Mouse (Mus musculus) midbrain, postnatal 0 days (tissue): ENCODE measurements at regions not wholly inside any gene's neighbourhood (a gene's known extent, or its start where the extent isn't known, plus 50 kb on each side); places are given as distances from the start of the nearest gene placed in this dataset.

Experiments
- ATAC-seq: fragments of 200-750 bp; cut with Nextera tagmentation; 2 replicates; pipeline ENCODE4 v1.8.0; 2017; ENCODE audit warnings: moderate number of reproducible peaks, mild to moderate bottlenecking, moderate TSS enrichment, moderate library complexity; ENCODE audit not compliant: low FRiP score
- DNase-seq: peaks from one replicate; pipeline ENCODE4 v3.0.0-alpha.2; 2015; ENCODE audit warnings: low spot score
- H3K27ac ChIP-seq: fragments of 300-500 bp; sonication (generic); 2 replicates; pipeline ENCODE4 v1.5.1; 2014; ENCODE audit warnings: low read depth, mild to moderate bottlenecking, low read length, mixed read lengths
- H3K27me3 ChIP-seq: fragments of 300-500 bp; sonication (generic); 2 replicates; pipeline ENCODE4 v1.6.1; 2014; ENCODE audit warnings: low read length, control low read depth, mixed read lengths; ENCODE audit not compliant: insufficient read depth
- H3K36me3 ChIP-seq: fragments of 300-500 bp; sonication (generic); 2 replicates; pipeline ENCODE4 v1.6.1; 2014; ENCODE audit warnings: low read length, control low read depth, mixed read lengths; ENCODE audit not compliant: insufficient read depth
- H3K4me1 ChIP-seq: fragments of 300-500 bp; sonication (generic); 2 replicates; pipeline ENCODE4 v1.6.1; 2014; ENCODE audit warnings: mild to moderate bottlenecking, control low read depth, antibody characterized with exemption, low read length, mixed read lengths; ENCODE audit not compliant: insufficient read depth
- H3K4me2 ChIP-seq: fragments of 300-500 bp; sonication (generic); 2 replicates; pipeline ENCODE4 v1.6.1; 2014; ENCODE audit warnings: low read depth, mild to moderate bottlenecking, low read length, mixed read lengths; ENCODE audit not compliant: poor library complexity, severe bottlenecking
- H3K4me3 ChIP-seq: fragments of 300-500 bp; sonication (generic); 2 replicates; pipeline ENCODE4 v1.5.1; 2014; ENCODE audit warnings: low read depth, mild to moderate bottlenecking, low read length, moderate library complexity
- H3K9ac ChIP-seq: fragments of 300-500 bp; sonication (generic); replicated peaks from 2 replicates; pipeline ENCODE4 v1.6.1; 2014; ENCODE audit warnings: mild to moderate bottlenecking, low read length, moderate library complexity, mixed read lengths; ENCODE audit not compliant: poor library complexity, severe bottlenecking
- H3K9me3 ChIP-seq: fragments of 300-500 bp; sonication (generic); 2 replicates; pipeline ENCODE4 v1.6.1; 2016; ENCODE audit warnings: low read length, control low read depth
- CTCF ChIP-seq: IDR thresholded peaks from 2 replicates; pipeline ENCODE4 v1.5.1; 2016; ENCODE audit warnings: antibody characterized with exemption, mild to moderate bottlenecking
- WGBS: fragments of 180-500 bp; shearing (Covaris S2); extraction: QIAGEN DNeasy Blood & Tissue Kit; methylation state at CpG from one replicate; pipeline ENCODE4 v1.1.7; 2014; 5-methylcytosine and 5-hydroxymethylcytosine counted together

DNA sequence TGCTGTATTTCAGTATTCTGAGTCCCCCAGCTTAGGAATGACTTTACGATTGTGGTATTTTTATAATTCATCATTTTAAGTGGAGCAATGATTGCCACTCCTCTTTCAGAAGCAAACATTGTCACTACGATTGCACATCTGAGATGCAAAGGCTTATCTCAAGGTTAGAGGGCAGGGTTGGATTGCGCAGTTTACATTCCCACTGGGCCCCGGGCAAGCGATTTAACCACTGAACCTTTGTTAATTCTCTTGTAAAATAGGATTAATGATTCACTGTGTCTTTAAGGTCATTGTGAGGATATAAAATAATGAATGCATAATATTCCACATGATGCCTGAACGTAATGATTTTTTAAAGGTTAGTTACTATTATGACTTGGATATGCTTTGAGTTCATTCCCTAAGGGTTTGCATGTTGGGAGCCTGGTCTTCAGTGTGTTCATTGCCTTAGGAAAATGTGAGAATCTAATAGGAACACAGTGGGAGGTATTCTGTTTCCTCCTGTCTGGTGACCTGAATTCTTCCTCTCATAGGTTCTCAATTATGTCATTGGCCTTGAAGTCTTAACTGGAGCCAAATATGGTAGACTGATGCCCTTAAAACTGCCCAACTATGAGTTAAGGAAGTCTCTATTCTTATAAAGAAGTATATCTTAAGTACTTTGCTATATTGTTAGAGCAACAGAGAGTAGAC, 1198.4 kb downstream of the Gsdmc2 start:
- no peak overlapping the region for H3K4me3 ChIP-seq
- H3K36me3 ChIP-seq = no peaks in the 10 kb centered on the region
- no peaks in the 10 kb centered on the region for H3K27me3 ChIP-seq
- H3K27ac ChIP-seq = no peak overlapping the region
- DNase-seq (no peak), ATAC-seq (no peak)
- TF ChIP-seq CTCF = no peak
- H3K9me3 ChIP-seq = no peaks in the 10 kb centered on the region
- 60% methylated on average over 6 of the region's 6 CpGs for WGBS
- no peak overlapping the region for H3K4me2 ChIP-seq
- H3K9ac ChIP-seq = no peak overlapping the region
- H3K4me1 ChIP-seq = no peaks in the 10 kb centered on the region

GRCm38 (mm10) chr15:62644744-62645143, 1200.2 kb downstream of the Gsdmc2 start:
- no peaks in the 10 kb centered on the region for H3K27me3 ChIP-seq
- TF ChIP-seq CTCF = no peak
- H3K4me3 ChIP-seq = no peak overlapping the region
- DNase-seq = no peak
- H3K36me3 ChIP-seq = no peaks in the 10 kb centered on the region
- no peak for ATAC-seq
- no peak overlapping the region for H3K9ac ChIP-seq
- no peaks in the 10 kb centered on the region for H3K9me3 ChIP-seq
- H3K27ac ChIP-seq = no peak overlapping the region
- no peak overlapping the region for H3K4me2 ChIP-seq
- WGBS = 70% methylated on average over 2 of the region's 2 CpGs
- H3K4me1 ChIP-seq = no peaks in the 10 kb centered on the region

- no peak for DNase-seq
- no peak for ATAC-seq
- no peak overlapping the region for H3K4me2 ChIP-seq
- H3K9me3 ChIP-seq = no peaks in the 10 kb centered on the region
- WGBS = 87% methylated on average over 1 of the region's 1 CpGs
- no peaks in the 10 kb centered on the region for H3K27me3 ChIP-seq
- H3K27ac ChIP-seq = no peak overlapping the region
- TF ChIP-seq CTCF = no peak
- H3K9ac ChIP-seq = no peak overlapping the region
- H3K36me3 ChIP-seq = no peaks in the 10 kb centered on the region
- H3K4me3 ChIP-seq = no peak overlapping the region
- H3K4me1 ChIP-seq = no peaks in the 10 kb centered on the region
Observed at GRCm38 (mm10) chr15:62644296-62644695, 1200.7 kb downstream of the Gsdmc2 start.

DNA sequence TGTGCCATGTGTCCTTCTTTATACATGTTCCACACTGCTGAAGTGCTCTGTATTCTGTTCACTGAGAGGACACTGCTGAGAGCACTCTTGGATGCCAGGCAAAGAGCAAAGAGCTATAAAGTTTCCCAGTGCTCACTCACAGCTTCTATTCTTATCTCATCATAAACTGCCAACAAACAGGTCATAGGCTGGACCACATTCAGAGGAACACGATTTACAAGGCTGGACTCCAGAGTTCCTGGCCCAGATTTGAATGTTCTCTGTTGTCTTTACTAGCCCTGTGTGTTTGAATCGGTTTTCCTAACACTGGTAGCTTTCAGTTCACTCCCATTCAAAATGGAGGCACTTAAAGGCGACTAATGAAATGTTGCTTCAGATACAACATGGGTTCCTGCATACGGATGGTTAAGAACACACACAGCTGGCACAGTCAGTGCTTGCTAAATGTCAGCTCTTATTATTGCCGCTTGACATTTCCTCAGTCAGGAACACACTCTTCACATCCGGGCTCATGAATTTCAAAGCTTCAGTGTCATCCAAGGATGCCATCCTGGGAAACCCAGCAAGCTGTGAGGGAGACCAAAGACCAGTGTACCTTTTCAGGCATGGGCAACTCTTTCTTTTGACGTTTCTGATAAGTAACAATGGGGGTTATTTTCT, 1203.8 kb downstream of the Gsdmc2 start:
- H3K36me3 ChIP-seq = no peaks in the 10 kb centered on the region
- H3K4me2 ChIP-seq = no peak overlapping the region
- H3K4me3 ChIP-seq = no peak overlapping the region
- no peak overlapping the region for H3K27ac ChIP-seq
- no peaks in the 10 kb centered on the region for H3K27me3 ChIP-seq
- no peaks in the 10 kb centered on the region for H3K4me1 ChIP-seq
- H3K9ac ChIP-seq = no peak overlapping the region
- TF ChIP-seq CTCF = no peak
- 64% methylated on average over 7 of the region's 7 CpGs for WGBS
- no peaks in the 10 kb centered on the region for H3K9me3 ChIP-seq
- DNase-seq = no peak
- no peak for ATAC-seq

GRCm38 (mm10) chr15:62625406-62625805, 1219.6 kb downstream of the Gsdmc2 start:
- no peak for ATAC-seq
- no peak for DNase-seq
- no peak for TF ChIP-seq CTCF
- no peak overlapping the region for H3K4me3 ChIP-seq
- H3K4me1 ChIP-seq = no peaks in the 10 kb centered on the region
- H3K4me2 ChIP-seq = no peak overlapping the region
- no peaks in the 10 kb centered on the region for H3K36me3 ChIP-seq
- H3K9ac ChIP-seq = no peak overlapping the region
- H3K27ac ChIP-seq = no peak overlapping the region
- H3K27me3 ChIP-seq = no peaks in the 10 kb centered on the region
- H3K9me3 ChIP-seq = no peaks in the 10 kb centered on the region
- 92% methylated on average over 7 of the region's 7 CpGs for WGBS

DNA sequence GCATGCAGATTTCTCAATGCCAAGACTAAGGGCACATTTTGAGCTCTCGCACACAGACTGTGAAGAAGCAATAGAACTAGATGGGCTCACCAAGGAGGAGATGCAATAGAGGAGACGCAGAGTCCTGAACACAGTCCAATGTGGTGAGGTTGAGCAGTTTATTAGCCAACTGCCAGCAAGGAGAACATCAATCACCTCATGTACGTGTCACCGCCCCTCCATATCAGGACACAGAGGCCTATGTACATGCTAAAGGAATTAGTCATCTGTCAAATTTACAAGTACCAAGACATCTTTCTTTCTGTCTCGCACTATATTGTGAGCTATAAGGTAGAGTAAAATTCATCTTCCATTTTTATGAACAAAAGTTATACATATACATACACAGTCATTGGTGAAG, 1228.9 kb downstream of the Gsdmc2 start:
- no peak for DNase-seq
- 98% methylated on average over 5 of the region's 5 CpGs for WGBS
- no peak for ATAC-seq

More for the DNA sequence above, 1228.9 kb downstream of the Gsdmc2 start:
- Histone ChIP-seq H3K4me1 (no peaks in the 10 kb centered on the region), H3K9ac (no peak overlapping the region), H3K36me3 (no peaks in the 10 kb centered on the region), H3K9me3 (no peaks in the 10 kb centered on the region), H3K4me2 (no peak overlapping the region), H3K4me3 (no peak overlapping the region), H3K27ac (no peak overlapping the region), H3K27me3 (no peaks in the 10 kb centered on the region)
- TF ChIP-seq CTCF = no peak
